Mouse (Mus musculus): Measurements from ENCODE around the gene 9430097D07Rik. TPM values are rescaled to one million over a fixed set of nuclear protein-coding genes. Genes with fewer than 3 reads are reported as not detected.

The 9430097D07Rik gene
- polyA plus RNA-seq, 1 experiment from 2014 or later, result 0.99 TPM

GRCm38 (mm10) chr2:32596725-32597124 lies 21.2 kb upstream of the 9430097D07Rik start:
- Histone ChIP-seq H3K4me1 (no peaks in the 10 kb centered on the region), H3K4me3 (replicated peaks) (no peak overlapping the region), H3K4me2 (no peak overlapping the region), H3K9me3 (replicated peaks) (no peaks in the 10 kb centered on the region), H3K27ac (replicated peaks) (no peak overlapping the region), H3K9ac (replicated peaks) (no peak overlapping the region), H3K36me3 (peaks cover 36% of the 10 kb centered on the region), H3K27me3 (replicated peaks) (no peaks in the 10 kb centered on the region)
- ATAC-seq (ENCODE audit: low FRiP score), result no peak
- WGBS, result 83% methylated on average over 13 of the region's 13 CpGs

- Histone ChIP-seq H3K9ac (replicated peaks) (no peak overlapping the region), H3K36me3 (peaks cover 24% of the 10 kb centered on the region), H3K9me3 (replicated peaks) (no peaks in the 10 kb centered on the region), H3K27ac (replicated peaks) (no peak overlapping the region), H3K4me2 (no peak overlapping the region), H3K4me1 (peaks cover 40% of the 10 kb centered on the region), H3K27me3 (replicated peaks) (no peaks in the 10 kb centered on the region), H3K4me3 (replicated peaks) (no peak overlapping the region)
- 75% methylated on average over 6 of the region's 6 CpGs for WGBS
- no peak for ATAC-seq (ENCODE audit: low FRiP score)
Measured at GRCm38 (mm10) chr2:32591249-32591648, 15.8 kb upstream of the 9430097D07Rik start.

- ATAC-seq (ENCODE audit: low FRiP score), result no peak
- Histone ChIP-seq H3K27me3 (replicated peaks) (no peaks in the 10 kb centered on the region), H3K9ac (replicated peaks) (no peak overlapping the region), H3K4me1 (peaks cover 41% of the 10 kb centered on the region), H3K4me3 (replicated peaks) (no peak overlapping the region), H3K4me2 (no peak overlapping the region), H3K27ac (replicated peaks) (no peak overlapping the region), H3K9me3 (replicated peaks) (no peaks in the 10 kb centered on the region), H3K36me3 (peaks cover 18% of the 10 kb centered on the region)
- 78% methylated on average over 10 of the region's 10 CpGs for WGBS
Measured at GRCm38 (mm10) chr2:32590224-32590623, 14.7 kb upstream of the 9430097D07Rik start.

GRCm38 (mm10) chr2:32589213-32589795 lies 13.8 kb upstream of the 9430097D07Rik start:
- no peak for ATAC-seq (ENCODE audit: low FRiP score)
- Histone ChIP-seq H3K4me1 (peaks cover 41% of the 10 kb centered on the region), H3K27me3 (replicated peaks) (no peaks in the 10 kb centered on the region), H3K9me3 (replicated peaks) (no peaks in the 10 kb centered on the region), H3K36me3 (peaks cover 9% of the 10 kb centered on the region), H3K4me3 (replicated peaks) (no peak overlapping the region), H3K27ac (replicated peaks) (no peak overlapping the region), H3K9ac (replicated peaks) (no peak overlapping the region), H3K4me2 (peak overlapping the region; percentile 74)
- 61% methylated on average over 11 of the region's 11 CpGs for WGBS

- Histone ChIP-seq H3K27me3 (replicated peaks) (no peaks in the 10 kb centered on the region), H3K4me1 (peaks cover 46% of the 10 kb centered on the region), H3K9me3 (replicated peaks) (no peaks in the 10 kb centered on the region), H3K36me3 (no peaks in the 10 kb centered on the region), H3K27ac (replicated peaks) (0 out of 2 replicates have a peak overlapping the region, but pooled peaks have one; percentile 11), H3K9ac (replicated peaks) (peak overlapping the region; percentile 77), H3K4me2 (peak overlapping the region; percentile 74), H3K4me3 (replicated peaks) (peak overlapping the region; percentile 65)
- 61% methylated on average over 9 of the region's 9 CpGs for WGBS
- no peak for ATAC-seq (ENCODE audit: low FRiP score)
Measured at GRCm38 (mm10) chr2:32587731-32588321, 12.3 kb upstream of the 9430097D07Rik start.

- no peaks in the 10 kb centered on the region for H3K36me3 ChIP-seq
- under 1% methylated on average over 38 of the region's 38 CpGs for WGBS
- H3K27ac ChIP-seq (replicated peaks), result peak within 1 kb of the TSS; percentile 77
- peak within 1 kb of the TSS; percentile 77 for H3K9ac ChIP-seq (replicated peaks)
- H3K27me3 ChIP-seq (replicated peaks), result no peaks in the 10 kb centered on the region
- H3K4me2 ChIP-seq, result peak within 1 kb of the TSS; percentile 74
- H3K9me3 ChIP-seq (replicated peaks), result no peaks in the 10 kb centered on the region
- H3K4me3 ChIP-seq (replicated peaks), result peak within 1 kb of the TSS; percentile 65
- H3K4me1 ChIP-seq, result peaks cover 50% of the 10 kb centered on the region
- peak; percentile 87 for ATAC-seq (ENCODE audit: low FRiP score)
Measured at GRCm38 (mm10) chr2:32586871-32587351, 11.4 kb upstream of the 9430097D07Rik start, which contains the start of gene St6galnac4. Gene St6galnac4 (plus strand): TSS chr2:32587095.

GRCm38 (mm10) chr2:32585149-32585714 lies 9.7 kb upstream of the 9430097D07Rik start:
- peaks cover 51% of the 10 kb centered on the region for H3K4me1 ChIP-seq
- no peak for ATAC-seq (ENCODE audit: low FRiP score)
- H3K4me2 ChIP-seq, result no peak overlapping the region
- no peaks in the 10 kb centered on the region for H3K27me3 ChIP-seq (replicated peaks)
- no peak overlapping the region for H3K9ac ChIP-seq (replicated peaks)
- H3K36me3 ChIP-seq, result no peaks in the 10 kb centered on the region
- no peak overlapping the region for H3K27ac ChIP-seq (replicated peaks)
- WGBS, result 83% methylated on average over 7 of the region's 7 CpGs
- H3K4me3 ChIP-seq (replicated peaks), result no peak overlapping the region
- H3K9me3 ChIP-seq (replicated peaks), result no peaks in the 10 kb centered on the region

GRCm38 (mm10) chr2:32582830-32583799 lies 7.6 kb upstream of the 9430097D07Rik start:
- H3K4me3 ChIP-seq (replicated peaks), result peak overlapping the region; percentile 32
- ATAC-seq (ENCODE audit: low FRiP score), result peak; percentile 51
- 0 out of 2 replicates have a peak overlapping the region, but pooled peaks have one; percentile 5 for H3K27ac ChIP-seq (replicated peaks)
- H3K9me3 ChIP-seq (replicated peaks), result no peaks in the 10 kb centered on the region
- WGBS, result 15% methylated on average over 37 of the region's 37 CpGs
- peak overlapping the region; percentile 64 for H3K4me2 ChIP-seq
- H3K36me3 ChIP-seq, result no peaks in the 10 kb centered on the region
- peaks cover 14% of the 10 kb centered on the region; the same call in 1 of the 2 replicates for H3K27me3 ChIP-seq (replicated peaks)
- peak overlapping the region; percentile 41 for H3K9ac ChIP-seq (replicated peaks)
- peaks cover 30% of the 10 kb centered on the region for H3K4me1 ChIP-seq

GRCm38 (mm10) chr2:32581450-32582095 lies 6.1 kb upstream of the 9430097D07Rik start:
- H3K27ac ChIP-seq (replicated peaks), result peak overlapping the region; percentile 64
- ATAC-seq (ENCODE audit: low FRiP score), result peak; percentile 54; the same call in 1 of the 2 replicates
- H3K36me3 ChIP-seq, result no peaks in the 10 kb centered on the region
- 0 out of 2 replicates have a peak overlapping the region, but pooled peaks have one; percentile 26 for H3K9ac ChIP-seq (replicated peaks)
- no peaks in the 10 kb centered on the region for H3K9me3 ChIP-seq (replicated peaks)
- peak overlapping the region; percentile 37 for H3K4me3 ChIP-seq (replicated peaks)
- H3K4me2 ChIP-seq, result peak overlapping the region; percentile 53
- H3K27me3 ChIP-seq (replicated peaks), result peaks cover 20% of the 10 kb centered on the region; the same call in 1 of the 2 replicates
- WGBS, result 34% methylated on average over 19 of the region's 19 CpGs
- H3K4me1 ChIP-seq, result peaks cover 16% of the 10 kb centered on the region

- H3K36me3 ChIP-seq, result no peaks in the 10 kb centered on the region
- H3K4me1 ChIP-seq, result peaks cover 31% of the 10 kb centered on the region
- no peak for ATAC-seq (ENCODE audit: low FRiP score)
- no peaks in the 10 kb centered on the region for H3K9me3 ChIP-seq (replicated peaks)
- H3K4me2 ChIP-seq, result no peak overlapping the region
- H3K9ac ChIP-seq (replicated peaks), result no peak overlapping the region
- no peak overlapping the region for H3K27ac ChIP-seq (replicated peaks)
- H3K27me3 ChIP-seq (replicated peaks), result peaks cover 20% of the 10 kb centered on the region; the same call in 1 of the 2 replicates
- H3K4me3 ChIP-seq (replicated peaks), result no peak overlapping the region
- WGBS, result 42% methylated on average over 25 of the region's 30 CpGs
Measured at GRCm38 (mm10) chr2:32578146-32579046, 2.9 kb upstream of the 9430097D07Rik start.

Data from neural tube, embryonic 15.5 days (tissue).